Mouse (Mus musculus): ENCODE results near the gene Olfr1232. TPM values are rescaled to one million over a fixed set of nuclear protein-coding genes. Genes with fewer than 3 reads are reported as not detected.

The Olfr1232 gene
- total RNA-seq (2021) = not detected

DNA sequence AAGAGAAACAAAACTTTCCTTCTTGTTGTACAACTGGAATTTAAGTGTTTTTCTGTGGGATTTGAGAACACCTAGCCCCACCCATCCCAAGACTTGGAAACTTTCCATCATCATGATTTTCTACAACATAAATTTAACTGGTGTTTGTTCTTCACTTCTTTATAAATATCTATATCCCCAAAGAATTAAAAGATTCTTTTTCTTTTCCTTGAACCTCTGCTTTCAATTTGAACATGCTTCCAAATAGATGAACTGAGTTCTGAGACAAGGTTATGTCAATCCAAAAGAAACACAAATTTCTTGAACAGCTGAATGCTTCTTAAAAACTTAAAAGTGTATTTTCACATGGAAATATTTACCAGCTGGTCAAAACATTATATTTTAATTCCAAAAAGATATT is at the start of gene Olfr1232:
Gene Olfr1232 (minus strand): TSS at position 101 of the 400 bp plus-strand sequence.
- intact Hi-C loops (cut with DNase I) = no loop called here
- no peak for DNase-seq (ENCODE audit: extremely low spot score in 1 of 2, low spot score in 2 of 2)

DNA sequence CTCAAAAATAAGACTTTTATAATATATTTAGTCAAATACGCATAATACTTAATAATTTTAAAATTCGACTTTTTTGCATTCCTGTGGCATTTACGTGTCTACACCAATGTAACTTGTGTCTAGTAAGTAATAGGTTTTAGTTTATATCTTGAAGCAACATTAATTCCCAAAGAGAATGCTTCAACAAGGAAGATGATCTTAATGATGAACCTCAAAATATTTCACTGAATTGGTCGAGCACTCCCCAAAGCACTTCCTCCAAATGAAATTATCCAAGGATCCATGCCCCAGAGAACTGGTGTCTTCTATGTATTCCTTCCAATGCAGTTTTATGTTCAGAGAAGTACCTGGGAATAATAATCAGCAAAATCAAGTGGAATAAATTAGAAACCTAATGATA is 35.3 kb upstream of the Olfr1232 start, which contains the start of gene Olfr1234:
Gene Olfr1234 (minus strand): TSS at position 101 of the 400 bp plus-strand sequence.
- no peak for DNase-seq (ENCODE audit: extremely low spot score in 1 of 2, low spot score in 2 of 2)
- intact Hi-C loops (cut with DNase I) = no loop called here

DNA sequence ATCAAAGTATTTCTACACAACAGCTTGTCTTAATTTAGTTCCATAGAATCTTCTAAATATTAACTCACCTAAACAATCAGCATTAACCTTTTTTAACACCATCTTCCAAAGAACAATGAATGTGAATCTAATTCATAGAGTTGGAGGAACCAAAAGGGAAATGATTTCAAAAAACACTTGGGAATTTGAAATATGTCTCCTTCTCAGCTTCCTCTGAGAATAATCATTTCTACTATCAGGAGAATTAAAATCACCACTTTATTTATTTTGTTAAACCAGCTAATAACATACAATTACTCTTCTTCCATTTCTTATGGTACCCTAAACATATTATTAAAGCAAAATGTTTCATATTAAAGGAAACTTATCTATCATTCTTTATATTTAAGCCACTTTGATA is 12.8 kb upstream of the Olfr1232 start, which contains the start of gene Olfr1233:
Gene Olfr1233 (minus strand): TSS at position 101 of the 400 bp plus-strand sequence.
- DNase-seq (ENCODE audit: extremely low spot score in 1 of 2, low spot score in 2 of 2) = no peak
- intact Hi-C loops (cut with DNase I) = no loop called here

- DNase-seq (ENCODE audit: extremely low spot score in 1 of 2, low spot score in 2 of 2) = no peak
- intact Hi-C loops (cut with DNase I) = no loop called here
Measured at GRCm38 (mm10) chr2:89306974-89307373, 22.5 kb downstream of the Olfr1232 start, which contains the start of gene Olfr1231. Gene Olfr1231 (minus strand): TSS chr2:89307074.

DNA sequence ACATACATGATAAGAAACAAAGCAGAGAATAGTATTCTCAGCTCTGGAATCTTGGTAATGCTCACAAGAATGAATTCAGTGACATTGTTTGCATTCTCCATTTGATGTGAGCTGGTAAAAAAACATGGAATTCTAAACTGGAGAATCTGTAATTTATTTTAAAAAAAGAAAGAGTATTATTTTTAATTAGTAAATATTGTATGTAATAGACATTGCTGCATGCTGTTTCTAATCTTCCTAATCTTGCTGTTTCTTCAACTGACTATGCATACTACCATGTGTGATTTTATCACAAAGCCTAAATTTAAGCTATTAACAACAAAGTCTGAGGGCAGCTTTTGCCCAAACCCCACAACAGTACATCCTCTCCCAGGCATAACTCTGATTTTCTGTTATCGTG is 32.3 kb downstream of the Olfr1232 start, which contains the start of gene Olfr1230:
Gene Olfr1230 (minus strand): TSS at position 101 of the 400 bp plus-strand sequence.
- intact Hi-C loops (cut with DNase I) = no loop called here
- DNase-seq (ENCODE audit: extremely low spot score in 1 of 2, low spot score in 2 of 2) = no peak

- intact Hi-C loops (cut with DNase I) = no loop called here
- no peak for DNase-seq (ENCODE audit: extremely low spot score in 1 of 2, low spot score in 2 of 2)
Measured at GRCm38 (mm10) chr2:89287914-89288313, 41.6 kb downstream of the Olfr1232 start, which contains the start of gene Olfr1229. Gene Olfr1229 (minus strand): TSS chr2:89288014.

Other genes starting within 250 kb of the Olfr1232 start
- not detected for gene Olfr1219, start 246.2 kb downstream of the Olfr1232 start, total RNA-seq (2021)
- not detected for gene Olfr1220, start 222.8 kb downstream of the Olfr1232 start, total RNA-seq (2021)
- gene Olfr1221, start 212.4 kb downstream of the Olfr1232 start, total RNA-seq (2021) = not detected
- not detected for gene Olfr1222, start 196.6 kb downstream of the Olfr1232 start, total RNA-seq (2021)
- not detected for gene Olfr1223, start 178.1 kb downstream of the Olfr1232 start, total RNA-seq (2021)
- not detected for gene Olfr1224-ps1, start 165.6 kb downstream of the Olfr1232 start, total RNA-seq (2021)
- not detected for gene Olfr1225, start 155.0 kb downstream of the Olfr1232 start, total RNA-seq (2021)
- gene Olfr1226, start 129.6 kb downstream of the Olfr1232 start, total RNA-seq (2021) = not detected
- not detected for gene Olfr1228, start 75.6 kb downstream of the Olfr1232 start, total RNA-seq (2021)
- not detected for gene Olfr1229, start 41.7 kb downstream of the Olfr1232 start, total RNA-seq (2021)
- not detected for gene Olfr1230, start 32.4 kb downstream of the Olfr1232 start, total RNA-seq (2021)
- gene Olfr1231, start 22.6 kb downstream of the Olfr1232 start, total RNA-seq (2021) = not detected
- not detected for gene Olfr1233, start 12.7 kb upstream of the Olfr1232 start, total RNA-seq (2021)
- not detected for gene Olfr1234, start 35.2 kb upstream of the Olfr1232 start, total RNA-seq (2021)
- gene Olfr1238, start 80.0 kb upstream of the Olfr1232 start, total RNA-seq (2021) = not detected
- gene Olfr1239, start 90.7 kb upstream of the Olfr1232 start, total RNA-seq (2021) = not detected
- not detected for gene Olfr1240, start 113.3 kb upstream of the Olfr1232 start, total RNA-seq (2021)
- gene Olfr1241, start 157.5 kb upstream of the Olfr1232 start, total RNA-seq (2021) = not detected
- gene Olfr1242, start 168.7 kb upstream of the Olfr1232 start, total RNA-seq (2021) = not detected
- gene Olfr1243, start 201.8 kb upstream of the Olfr1232 start, total RNA-seq (2021) = not detected
- gene Olfr1245, start 248.8 kb upstream of the Olfr1232 start, total RNA-seq (2021) = not detected